Mouse (Mus musculus) cortical plate, adult 2 months (tissue): ENCODE measurements at regions not wholly inside any gene's neighbourhood (a gene's known extent, or its start where the extent isn't known, plus 50 kb on each side); places are given as distances from the start of the nearest gene placed in this dataset.

Source experiments
- CTCF ChIP-seq: fragments of 200-500 bp; IDR thresholded peaks from 2 replicates; pipeline ENCODE4 v1.5.1; 2011; ENCODE audit warnings: mild to moderate bottlenecking, control low read depth, low read length; ENCODE audit not compliant: insufficient read depth; ENCODE audit errors: extremely low read depth
- POLR2A ChIP-seq: fragments of 200-500 bp; IDR thresholded peaks from 2 replicates; pipeline ENCODE4 v1.6.1; 2011; ENCODE audit warnings: mild to moderate bottlenecking, low read length, control low read depth; ENCODE audit not compliant: insufficient read depth; ENCODE audit errors: extremely low read depth

- TF ChIP-seq CTCF (no peak), POLR2A (no peak)
Measured at GRCm38 (mm10) chr14:17058438-17058837, 239.5 kb upstream of the Rarb start.
